Mouse (Mus musculus): Measurements from ENCODE around the gene Ntan1.
"Not testable (repeated sequence)": the region's sequence is repeated elsewhere in the genome, so short reads cannot be mapped to it uniquely, and the experiment has no call there.

Ntan1 gene

GRCm38 (mm10) chr16:13830444-13830843 lies 11.8 kb downstream of the Ntan1 start:
- no peak for DNase-seq (ENCODE audit: extremely low read depth, low read depth)

- DNase-seq (ENCODE audit: extremely low read depth, low read depth) = no peak
Measured at GRCm38 (mm10) chr16:13831606-13832005, 13.0 kb downstream of the Ntan1 start.

DNA sequence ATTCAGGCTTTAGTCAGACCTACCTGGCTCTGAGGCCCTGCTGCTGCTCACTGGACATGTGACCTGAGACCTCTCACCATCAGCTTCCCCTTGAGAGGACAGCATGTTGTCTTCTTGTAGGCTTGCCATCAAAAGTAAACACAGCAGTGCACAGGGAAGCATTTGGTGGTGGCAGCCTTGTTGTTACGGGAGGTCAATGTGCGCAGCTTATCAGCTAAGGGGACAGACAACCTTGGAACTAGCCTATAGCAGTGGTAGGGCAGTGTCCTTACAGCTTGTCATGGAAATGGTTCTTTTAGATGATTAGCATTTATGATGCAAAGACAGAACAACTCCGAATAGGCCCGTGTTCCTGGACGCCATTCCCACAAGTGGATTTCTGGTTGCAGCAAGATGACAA lies 15.7 kb downstream of the Ntan1 start:
- DNase-seq (ENCODE audit: extremely low read depth, low read depth) = no peak

- DNase-seq (ENCODE audit: extremely low read depth, low read depth) = no peak
Measured at GRCm38 (mm10) chr16:13840056-13840455, 21.4 kb downstream of the Ntan1 start.

GRCm38 (mm10) chr16:13840956-13841355 lies 22.3 kb downstream of the Ntan1 start:
- no peak for DNase-seq (ENCODE audit: extremely low read depth, low read depth)

GRCm38 (mm10) chr16:13845031-13845430 lies 26.4 kb downstream of the Ntan1 start:
- no peak for DNase-seq (ENCODE audit: extremely low read depth, low read depth)

DNA sequence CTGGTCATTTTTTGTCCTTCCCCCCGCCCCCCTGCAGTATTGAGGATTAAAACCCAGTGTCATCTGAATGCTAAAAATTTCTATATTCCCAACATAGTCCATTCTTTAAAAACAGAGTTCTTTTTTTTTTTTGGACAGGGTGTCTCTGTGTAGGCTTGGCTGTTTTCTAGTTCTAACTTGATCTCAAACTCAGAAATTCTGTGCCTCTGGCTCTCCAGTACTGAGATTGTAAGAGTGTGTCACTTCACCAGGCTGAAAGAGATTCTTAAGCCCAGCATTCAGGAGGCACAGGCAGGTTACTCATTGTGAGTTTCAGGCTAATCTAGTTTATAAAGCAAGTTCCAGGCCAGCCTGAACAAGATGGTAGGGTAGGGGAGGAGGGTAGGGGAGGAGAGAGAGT lies 28.0 kb downstream of the Ntan1 start:
- no peak for DNase-seq (ENCODE audit: extremely low read depth, low read depth)

- peak; percentile 42 for DNase-seq (ENCODE audit: extremely low read depth, low read depth)
Measured at GRCm38 (mm10) chr16:13848310-13848709, 29.7 kb downstream of the Ntan1 start.

- DNase-seq (ENCODE audit: extremely low read depth, low read depth) = no peak
Measured at GRCm38 (mm10) chr16:13851446-13851845, 32.8 kb downstream of the Ntan1 start.

DNA sequence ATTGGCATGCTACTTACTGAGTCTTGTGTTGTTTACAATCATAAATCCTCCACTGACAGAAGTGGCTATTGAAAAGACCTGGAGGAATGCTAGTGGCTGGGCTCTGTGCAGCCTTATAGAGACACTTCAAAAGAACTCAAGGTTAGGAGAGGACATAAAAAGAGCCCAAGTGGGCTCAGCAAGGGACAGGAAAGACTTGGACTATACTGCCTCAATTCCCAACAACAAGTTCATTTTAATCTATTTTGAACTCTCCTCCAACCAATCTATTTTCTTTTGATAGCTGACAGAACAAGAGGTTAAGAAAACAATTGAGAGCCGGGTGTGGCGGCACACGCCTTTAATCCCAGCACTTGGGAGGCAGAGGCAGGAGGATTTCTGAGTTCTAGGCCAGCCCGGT lies 35.2 kb downstream of the Ntan1 start:
- DNase-seq (ENCODE audit: extremely low read depth, low read depth) = no peak

DNA sequence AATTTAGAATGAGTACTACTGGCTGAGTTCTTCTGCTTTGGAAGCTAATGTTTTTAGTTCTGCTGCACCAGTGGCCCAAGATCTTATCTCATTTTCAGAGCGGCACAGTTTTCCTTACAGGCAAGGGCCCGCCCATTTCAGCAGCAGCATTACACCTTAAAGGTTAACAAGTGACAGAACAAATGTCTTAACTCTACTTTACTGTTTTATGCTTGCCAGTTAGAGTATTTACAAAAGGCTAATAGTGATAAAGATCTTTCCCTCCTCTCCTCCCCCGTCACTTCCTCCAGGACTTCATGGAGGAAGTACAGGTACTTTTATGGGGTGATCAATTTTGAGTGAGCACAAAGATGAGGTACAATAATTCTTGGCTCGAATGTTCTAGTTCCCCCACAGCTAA lies 47.4 kb downstream of the Ntan1 start:
- no peak for DNase-seq (ENCODE audit: extremely low read depth, low read depth)

GRCm38 (mm10) chr16:13866616-13867015 lies 48.0 kb downstream of the Ntan1 start:
- DNase-seq (ENCODE audit: extremely low read depth, low read depth) = no peak

- DNase-seq (ENCODE audit: extremely low read depth, low read depth) = not testable (repeated sequence)
Measured at GRCm38 (mm10) chr16:13867406-13867805, 48.8 kb downstream of the Ntan1 start.

DNA sequence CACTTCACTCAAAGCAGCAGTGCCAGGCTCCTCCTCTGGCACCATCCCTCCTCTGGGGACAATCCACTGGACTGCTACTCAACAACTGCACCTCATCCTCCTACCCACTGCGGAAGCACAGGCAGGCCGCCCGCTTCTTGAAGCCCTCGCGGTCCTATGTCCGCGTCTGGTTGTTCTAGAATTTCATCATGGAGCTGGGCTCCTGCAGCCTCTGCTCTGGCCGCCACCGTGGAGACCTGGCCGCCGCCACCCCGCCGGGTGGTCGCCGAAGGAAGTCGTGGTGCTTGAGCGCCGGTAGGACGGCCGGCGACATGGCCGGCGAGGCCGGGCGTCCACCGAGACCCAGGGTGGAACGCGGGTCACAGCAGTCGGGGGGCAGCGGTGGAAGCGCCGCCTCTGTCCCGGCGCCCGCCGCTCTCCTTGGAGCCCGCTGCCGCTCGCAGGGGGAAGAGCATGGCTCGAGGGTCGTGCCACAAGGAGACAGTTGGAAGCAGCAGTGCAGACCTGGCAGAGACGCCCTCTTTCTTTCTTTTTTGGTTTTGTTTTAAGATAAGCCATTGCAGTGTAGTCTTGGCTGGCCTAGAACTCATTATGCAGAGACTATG lies 49.4 kb downstream of the Ntan1 start:
- DNase-seq (ENCODE audit: extremely low read depth, low read depth) = no peak

- no peak for DNase-seq (ENCODE audit: extremely low read depth, low read depth)
Measured at GRCm38 (mm10) chr16:13875483-13875882, 56.8 kb downstream of the Ntan1 start.

- no peak for DNase-seq (ENCODE audit: extremely low read depth, low read depth)
Measured at GRCm38 (mm10) chr16:13883094-13883774, 64.6 kb downstream of the Ntan1 start.
